Mouse (Mus musculus) kidney, embryonic 14.5 days (tissue): ENCODE results near the gene Traf3ip2. TPM values are rescaled to one million over a fixed set of nuclear protein-coding genes. Genes with fewer than 3 reads are reported as not detected.

Experiments
- ATAC-seq: fragments of 200-750 bp; cut with Nextera tagmentation; 2 replicates; pipeline ENCODE4 v1.8.0; 2017; ENCODE audit warnings: moderate number of reproducible peaks, mild to moderate bottlenecking, moderate TSS enrichment, moderate library complexity; ENCODE audit not compliant: low FRiP score, low TSS enrichment
- H3K27ac ChIP-seq: fragments of 300-500 bp; sonication (generic); 2 replicates; pipeline ENCODE4 v1.5.1; 2014; ENCODE audit warnings: low read depth, mild to moderate bottlenecking, low read length, moderate library complexity, mixed read lengths
- H3K27me3 ChIP-seq: fragments of 300-500 bp; sonication (generic); 2 replicates; pipeline ENCODE4 v1.6.1; 2014; ENCODE audit warnings: mild to moderate bottlenecking, low read length; ENCODE audit not compliant: control insufficient read depth, insufficient read depth
- H3K36me3 ChIP-seq: fragments of 300-500 bp; sonication (generic); 2 replicates; pipeline ENCODE4 v1.6.1; 2014; ENCODE audit warnings: low read length, mixed read lengths; ENCODE audit not compliant: control insufficient read depth, insufficient read depth
- H3K4me1 ChIP-seq: fragments of 300-500 bp; sonication (generic); 2 replicates; pipeline ENCODE4 v1.6.1; 2014; ENCODE audit warnings: low read length, mixed read lengths; ENCODE audit not compliant: control insufficient read depth, insufficient read depth
- H3K4me2 ChIP-seq: fragments of 300-500 bp; sonication (generic); replicated peaks from 2 replicates; pipeline ENCODE4 v1.6.1; 2014; ENCODE audit warnings: low read depth, mild to moderate bottlenecking, low read length
- H3K4me3 ChIP-seq: fragments of 300-500 bp; sonication (generic); 2 replicates; pipeline ENCODE4 v1.5.1; 2014; ENCODE audit warnings: mild to moderate bottlenecking, low read length
- H3K9ac ChIP-seq: fragments of 300-500 bp; sonication (generic); 2 replicates; pipeline ENCODE4 v1.6.1; 2014; ENCODE audit warnings: low read depth, mild to moderate bottlenecking, low read length, moderate library complexity
- H3K9me3 ChIP-seq: fragments of 300-500 bp; sonication (generic); 2 replicates; pipeline ENCODE4 v1.6.1; 2016; ENCODE audit warnings: low read length; ENCODE audit not compliant: control insufficient read depth
- WGBS: fragments of 180-500 bp; shearing (Covaris S2); extraction: QIAGEN DNeasy Blood & Tissue Kit; methylation state at CpG from one replicate; pipeline ENCODE4 v1.1.7; 2014; 5-methylcytosine and 5-hydroxymethylcytosine counted together
- polyA plus RNA-seq: library from polyadenylated mRNA; unstranded; fragments of >200 nt; fragmentation: Nextera tagmentation; extraction: Ambion mirVana; gene quantifications from 2 replicates; pipeline ENCODE4 v1.2.1, GENCODE M21; 2014

Gene Traf3ip2
- polyA plus RNA-seq, 1 experiment from 2014 or later: 19.6 TPM

DNA sequence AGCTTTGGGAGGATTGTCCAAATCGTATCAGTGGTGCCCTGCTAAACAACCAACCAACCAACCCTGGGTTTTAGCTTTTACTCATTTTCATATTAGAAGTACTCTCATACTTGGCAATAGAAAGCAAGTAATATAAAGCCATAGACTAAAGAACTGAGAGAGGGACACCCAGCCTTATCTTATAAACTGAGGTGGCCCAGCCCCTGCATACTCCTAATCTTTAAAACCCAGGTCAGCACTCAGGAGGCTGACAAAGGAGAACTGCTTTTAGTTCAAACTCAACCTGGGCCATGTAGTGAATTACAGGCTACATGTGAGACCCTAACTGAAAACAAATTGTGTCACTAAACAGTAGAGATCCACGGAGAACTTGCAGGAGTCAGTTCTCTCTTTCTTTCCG lies 36.8 kb downstream of the Traf3ip2 start:
- ATAC-seq: no peak
- Histone ChIP-seq H3K9ac (no peak overlapping the region), H3K36me3 (peaks cover 11% of the 10 kb centered on the region), H3K4me2 (no peak overlapping the region), H3K27me3 (no peaks in the 10 kb centered on the region), H3K4me3 (no peak overlapping the region), H3K4me1 (peaks cover 20% of the 10 kb centered on the region), H3K9me3 (no peaks in the 10 kb centered on the region), H3K27ac (no peak overlapping the region)
- 96% methylated on average over 3 of the region's 3 CpGs for WGBS

DNA sequence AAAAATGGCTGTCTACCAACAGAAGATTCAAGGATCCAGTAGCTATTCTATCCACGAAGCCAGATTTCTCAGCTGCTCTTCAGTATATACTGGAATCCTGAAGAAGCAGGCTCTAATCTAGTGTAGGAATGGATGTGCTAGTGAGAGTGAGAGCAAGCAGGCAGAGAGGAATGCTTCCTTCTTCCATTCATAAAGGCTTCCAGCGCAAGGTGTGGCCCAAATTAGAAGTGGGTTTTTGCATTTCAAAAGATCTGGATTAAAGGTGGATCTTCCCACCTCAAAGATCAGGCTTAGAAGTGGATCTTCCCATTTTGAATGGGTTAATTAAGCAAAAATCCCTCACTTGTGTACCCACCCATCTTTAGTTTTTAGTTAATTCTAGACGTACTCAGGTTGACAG lies 37.6 kb downstream of the Traf3ip2 start:
- Histone ChIP-seq H3K36me3 (peaks cover 11% of the 10 kb centered on the region), H3K9ac (no peak overlapping the region)

DNA sequence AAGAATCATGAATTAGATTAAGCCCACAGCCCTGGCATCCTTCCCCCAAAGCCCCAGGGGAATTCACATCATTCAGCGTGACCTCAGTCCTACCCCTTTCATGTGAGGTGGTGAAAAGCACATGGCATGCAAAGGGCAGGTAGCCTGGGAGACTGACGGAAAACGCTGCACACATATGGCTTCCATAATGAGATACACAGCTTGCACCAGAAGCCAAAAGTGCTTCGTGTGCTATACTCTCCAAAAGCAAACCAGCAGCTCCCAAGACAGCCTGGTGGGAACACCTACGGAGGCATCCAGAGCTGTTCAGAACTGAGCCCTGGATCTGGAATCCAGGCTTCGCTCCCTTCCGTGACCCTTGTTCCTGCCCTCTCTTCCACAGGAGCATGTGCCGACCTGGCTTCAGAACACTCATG lies 41.3 kb downstream of the Traf3ip2 start:
- Histone ChIP-seq H3K36me3 (peaks cover 9% of the 10 kb centered on the region), H3K4me1 (peaks cover 13% of the 10 kb centered on the region), H3K4me2 (no peak overlapping the region), H3K27ac (peak overlapping the region; percentile 13; the same call in 1 of the 2 replicates), H3K27me3 (no peaks in the 10 kb centered on the region), H3K9me3 (no peaks in the 10 kb centered on the region), H3K4me3 (no peak overlapping the region), H3K9ac (no peak overlapping the region)
- WGBS: 42% methylated on average over 8 of the region's 8 CpGs
- ATAC-seq: no peak

More for the DNA sequence above, 37.6 kb downstream of the Traf3ip2 start:
- WGBS: 92% methylated on average over 3 of the region's 3 CpGs
- peaks cover 20% of the 10 kb centered on the region for H3K4me1 ChIP-seq
- no peak overlapping the region for H3K27ac ChIP-seq
- H3K9me3 ChIP-seq: no peaks in the 10 kb centered on the region
- H3K27me3 ChIP-seq: no peaks in the 10 kb centered on the region
- no peak for ATAC-seq
- no peak overlapping the region for H3K4me3 ChIP-seq
- no peak overlapping the region for H3K4me2 ChIP-seq

DNA sequence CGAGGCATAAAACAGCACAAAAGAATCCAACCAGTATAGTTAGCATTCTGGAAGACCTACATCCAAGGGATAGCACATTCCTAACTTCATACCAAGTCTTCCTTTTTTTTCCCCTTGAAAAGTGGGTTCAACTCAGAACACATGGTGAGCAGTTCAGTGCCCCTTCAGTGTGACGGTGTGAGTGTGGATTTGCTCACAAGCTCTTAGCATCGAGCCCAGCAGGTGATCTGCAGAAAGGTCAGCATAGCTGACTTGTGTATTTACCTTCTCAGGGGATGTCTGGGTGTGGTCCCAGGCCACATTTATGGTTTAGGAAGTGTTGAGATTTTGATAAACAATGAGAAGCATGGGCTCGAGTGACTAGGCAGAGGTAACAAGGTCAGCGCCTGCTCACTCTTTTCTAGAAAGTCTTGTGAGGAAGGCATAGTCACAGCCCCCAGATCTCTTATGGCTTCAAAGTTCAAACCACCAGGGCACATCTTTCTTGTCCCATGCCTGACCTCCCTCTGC lies 46.2 kb downstream of the Traf3ip2 start:
- Histone ChIP-seq H3K36me3 (0 out of 2 replicates have a peak, but pooled peaks cover 2% of the 10 kb centered on the region), H3K27ac (peak overlapping the region; percentile 95), H3K27me3 (no peaks in the 10 kb centered on the region), H3K4me3 (no peak overlapping the region), H3K9me3 (no peaks in the 10 kb centered on the region), H3K9ac (no peak overlapping the region), H3K4me1 (peaks cover 32% of the 10 kb centered on the region), H3K4me2 (no peak overlapping the region; the same call in 1 of the 2 replicates)
- 10% methylated on average over 5 of the region's 5 CpGs for WGBS
- ATAC-seq: peak; percentile 43; the same call in 1 of the 2 replicates

DNA sequence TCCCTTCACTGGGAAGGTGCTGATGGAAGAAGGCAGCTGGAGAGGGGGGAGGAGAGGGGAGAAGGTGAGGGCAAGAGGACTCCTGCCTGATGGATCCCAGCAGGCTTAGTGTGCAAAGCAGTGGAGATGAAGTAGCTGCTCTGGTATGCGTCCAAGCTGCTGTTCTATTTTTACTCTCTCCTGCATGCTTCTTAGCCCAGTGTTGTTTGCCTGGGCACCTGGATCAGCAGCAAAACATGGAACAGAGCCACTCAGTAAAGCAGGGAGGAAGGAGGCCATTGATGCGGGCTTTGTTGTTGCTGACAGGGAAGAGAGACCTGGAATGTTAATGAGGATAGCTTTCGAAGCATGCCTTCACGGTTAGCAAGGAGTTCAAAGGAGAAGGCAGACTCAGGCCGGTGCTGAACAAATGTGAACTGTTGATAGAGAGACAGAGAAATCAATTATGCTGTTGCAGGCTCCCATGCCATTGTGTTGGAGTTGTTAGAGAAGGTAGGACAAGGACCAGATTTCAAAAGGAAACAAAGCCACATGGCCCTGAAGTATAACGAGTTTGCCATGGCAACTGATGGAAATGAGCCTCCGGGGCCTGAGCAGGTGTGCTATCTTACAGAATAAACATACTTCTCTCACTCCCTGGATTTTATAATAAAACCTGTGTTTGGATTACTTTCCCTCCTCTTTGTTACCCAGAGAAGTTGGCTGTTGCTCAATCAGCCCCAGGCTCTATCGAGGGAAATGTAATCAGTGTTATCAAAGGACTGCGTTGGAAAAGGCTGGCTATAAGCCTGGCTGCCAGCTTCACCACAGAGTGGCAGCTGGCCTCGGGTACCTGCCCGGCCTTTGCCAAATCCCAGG lies 46.9 kb downstream of the Traf3ip2 start:
- Histone ChIP-seq H3K4me2 (peak overlapping the region; percentile 2; the same call in 1 of the 2 replicates), H3K4me1 (peaks cover 28% of the 10 kb centered on the region), H3K27ac (peak overlapping the region; percentile 95), H3K4me3 (no peak overlapping the region), H3K9ac (no peak overlapping the region; the same call in 1 of the 2 replicates), H3K9me3 (no peaks in the 10 kb centered on the region), H3K36me3 (0 out of 2 replicates have a peak, but pooled peaks cover 2% of the 10 kb centered on the region), H3K27me3 (no peaks in the 10 kb centered on the region)
- peak; percentile 93 for ATAC-seq
- WGBS: 7% methylated on average over 11 of the region's 11 CpGs

DNA sequence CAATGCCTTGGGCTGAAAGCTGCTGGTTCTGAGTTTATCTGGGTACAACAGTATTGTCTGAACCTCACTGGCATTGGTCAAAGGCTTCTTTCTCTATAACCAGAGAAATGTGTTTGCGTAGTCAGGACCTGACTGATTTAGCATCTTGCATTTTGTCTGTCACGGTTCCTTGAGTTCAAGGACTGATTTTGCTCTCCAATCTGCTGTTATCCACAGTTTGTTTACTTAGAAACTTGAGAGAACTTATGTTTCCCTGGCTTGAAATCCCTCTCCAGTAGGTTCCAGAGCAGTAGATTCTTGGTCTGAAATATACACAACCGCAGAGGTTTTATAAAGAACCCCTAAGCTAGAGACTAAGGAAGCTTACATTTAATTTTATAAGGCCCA lies 47.5 kb downstream of the Traf3ip2 start:
- Histone ChIP-seq H3K27me3 (no peaks in the 10 kb centered on the region), H3K9me3 (no peaks in the 10 kb centered on the region), H3K4me3 (no peak overlapping the region), H3K4me2 (peak overlapping the region; percentile 2; the same call in 1 of the 2 replicates), H3K4me1 (peaks cover 28% of the 10 kb centered on the region), H3K9ac (no peak overlapping the region; the same call in 1 of the 2 replicates), H3K27ac (peak overlapping the region; percentile 95), H3K36me3 (0 out of 2 replicates have a peak, but pooled peaks cover 2% of the 10 kb centered on the region)
- peak; percentile 16; the same call in 1 of the 2 replicates for ATAC-seq
- 25% methylated on average over 3 of the region's 3 CpGs for WGBS

DNA sequence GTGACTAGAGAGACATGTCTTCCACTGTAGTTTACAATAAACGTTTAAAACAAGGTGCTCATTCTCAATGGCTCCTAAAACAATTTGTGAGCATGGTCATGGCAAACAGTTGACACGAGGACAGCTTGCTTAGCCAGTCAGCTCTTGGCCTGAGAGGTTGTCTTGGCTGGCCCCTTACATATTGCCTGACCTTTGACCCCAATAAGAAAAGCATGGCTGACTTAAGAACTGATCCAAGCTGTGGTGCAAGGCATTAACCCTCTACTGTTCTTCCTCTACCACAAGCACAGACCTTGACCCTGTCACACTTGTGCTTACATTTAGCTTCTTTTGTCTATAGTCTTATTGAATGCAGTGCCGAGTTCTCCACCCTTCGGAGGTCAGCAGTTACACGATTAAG lies 48.0 kb downstream of the Traf3ip2 start:
- Histone ChIP-seq H3K4me3 (no peak overlapping the region), H3K36me3 (0 out of 2 replicates have a peak, but pooled peaks cover under 1% of the 10 kb centered on the region), H3K4me2 (no peak overlapping the region), H3K9me3 (no peaks in the 10 kb centered on the region), H3K27ac (peak overlapping the region; percentile 95; the same call in 1 of the 2 replicates), H3K27me3 (no peaks in the 10 kb centered on the region), H3K9ac (no peak overlapping the region), H3K4me1 (peaks cover 28% of the 10 kb centered on the region)
- WGBS: 34% methylated on average over 5 of the region's 5 CpGs
- no peak for ATAC-seq

DNA sequence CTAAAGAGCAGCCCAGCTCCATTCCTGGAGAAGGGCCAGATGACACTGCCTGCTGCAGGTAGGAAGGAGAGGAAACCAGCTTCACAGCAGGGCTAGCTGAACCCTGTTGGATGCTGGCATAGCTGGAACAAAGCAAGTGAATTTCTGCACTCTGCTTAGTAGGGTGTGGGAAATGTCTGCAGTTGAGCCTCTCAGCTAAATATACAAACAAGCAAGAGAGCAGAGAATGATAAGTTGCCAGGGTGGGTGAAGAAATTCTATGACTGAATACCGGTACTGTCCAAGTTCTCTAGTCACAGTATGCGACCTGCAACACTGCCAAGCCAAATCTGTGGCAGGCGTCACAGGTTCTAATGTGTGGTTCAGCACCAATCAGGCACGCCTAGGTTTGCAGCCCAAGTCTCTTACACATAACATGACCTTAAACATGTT lies 52.4 kb downstream of the Traf3ip2 start:
- Histone ChIP-seq H3K27ac (no peak overlapping the region), H3K4me3 (no peak overlapping the region), H3K9me3 (no peaks in the 10 kb centered on the region), H3K4me1 (peaks cover 17% of the 10 kb centered on the region), H3K36me3 (no peaks in the 10 kb centered on the region), H3K4me2 (no peak overlapping the region), H3K9ac (no peak overlapping the region), H3K27me3 (no peaks in the 10 kb centered on the region)
- ATAC-seq: no peak
- WGBS: 73% methylated on average over 4 of the region's 4 CpGs

DNA sequence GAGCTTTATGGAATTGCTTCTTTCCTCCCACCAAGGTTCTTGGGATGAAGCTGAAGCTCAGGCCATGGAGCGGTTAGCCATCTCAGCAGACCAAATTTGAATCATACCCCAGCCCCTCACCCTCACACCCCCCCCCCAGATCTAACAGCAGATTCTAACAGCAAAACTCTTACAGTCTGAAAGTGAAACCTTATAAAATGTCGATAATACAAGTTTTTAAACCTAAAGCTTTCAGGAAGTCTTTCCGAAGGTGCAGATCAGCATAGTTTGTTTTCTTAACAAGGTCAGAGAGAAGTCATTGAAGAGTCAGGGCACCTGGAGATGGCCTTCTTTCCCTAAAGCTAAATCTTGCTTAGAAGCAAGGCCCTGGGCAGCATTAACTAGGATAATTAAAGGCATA lies 53.3 kb downstream of the Traf3ip2 start:
- 36% methylated on average over 3 of the region's 3 CpGs for WGBS
- no peak overlapping the region for H3K4me3 ChIP-seq
- H3K27ac ChIP-seq: no peak overlapping the region
- peaks cover 8% of the 10 kb centered on the region for H3K4me1 ChIP-seq
- H3K9ac ChIP-seq: no peak overlapping the region
- H3K9me3 ChIP-seq: no peaks in the 10 kb centered on the region
- no peaks in the 10 kb centered on the region for H3K27me3 ChIP-seq
- no peak for ATAC-seq
- no peak overlapping the region for H3K4me2 ChIP-seq
- no peaks in the 10 kb centered on the region for H3K36me3 ChIP-seq
